Mouse (Mus musculus): ENCODE measurements around the gene Gsk3a.
"Not testable (repeated sequence)": the region's sequence is repeated elsewhere in the genome, so short reads cannot be mapped to it uniquely, and the experiment has no call there.

Gene Gsk3a

GRCm38 (mm10) chr7:25273259-25274241, 35.9 kb upstream of the Gsk3a start:
- no peak for DNase-seq (ENCODE audit: low spot score in 2 of 2)

GRCm38 (mm10) chr7:25272445-25273258, 35.0 kb upstream of the Gsk3a start:
- no peak for DNase-seq (ENCODE audit: low spot score in 2 of 2)

- no peak for DNase-seq (ENCODE audit: low spot score in 2 of 2)
Observed at GRCm38 (mm10) chr7:25271651-25272444, 34.2 kb upstream of the Gsk3a start.

- no peak for DNase-seq (ENCODE audit: low spot score in 2 of 2)
Observed at GRCm38 (mm10) chr7:25270652-25271633, 33.3 kb upstream of the Gsk3a start.

GRCm38 (mm10) chr7:25269545-25270271, 32.1 kb upstream of the Gsk3a start:
- no peak for DNase-seq (ENCODE audit: low spot score in 2 of 2)

GRCm38 (mm10) chr7:25269029-25269428, 31.4 kb upstream of the Gsk3a start:
- DNase-seq (ENCODE audit: low spot score in 2 of 2), result no peak

GRCm38 (mm10) chr7:25268588-25268987, 30.9 kb upstream of the Gsk3a start:
- no peak for DNase-seq (ENCODE audit: low spot score in 2 of 2)

GRCm38 (mm10) chr7:25267751-25268463, 30.3 kb upstream of the Gsk3a start:
- peak; percentile 99 to 100 for DNase-seq (ENCODE audit: low spot score in 2 of 2)

GRCm38 (mm10) chr7:25267301-25267750, 29.7 kb upstream of the Gsk3a start, which contains the start of gene Cic:
Gene Cic, plus strand, starts transcription at chr7:25267704.
- DNase-seq (ENCODE audit: low spot score in 2 of 2), result peak; percentile 99 to 100

GRCm38 (mm10) chr7:25266180-25266962, 28.7 kb upstream of the Gsk3a start:
- DNase-seq (ENCODE audit: low spot score in 2 of 2), result no peak

- DNase-seq (ENCODE audit: low spot score in 2 of 2), result not testable (repeated sequence)
Observed at GRCm38 (mm10) chr7:25265743-25266142, 28.1 kb upstream of the Gsk3a start.

- DNase-seq (ENCODE audit: low spot score in 2 of 2), result no peak
Observed at GRCm38 (mm10) chr7:25263968-25264870, 26.6 kb upstream of the Gsk3a start.

GRCm38 (mm10) chr7:25261896-25262295, 24.2 kb upstream of the Gsk3a start:
- no peak for DNase-seq (ENCODE audit: low spot score in 2 of 2)

- DNase-seq (ENCODE audit: low spot score in 2 of 2), result peak in 1 of 2 experiments; percentile 10
Observed at GRCm38 (mm10) chr7:25251822-25252221, 14.2 kb upstream of the Gsk3a start.

GRCm38 (mm10) chr7:25251071-25251791, 13.6 kb upstream of the Gsk3a start:
- DNase-seq (ENCODE audit: low spot score in 2 of 2), result peak; percentile 60 to 67
